Mouse (Mus musculus) liver, embryonic 14.5 days (tissue): ENCODE results near the gene Vav1. TPM values are rescaled to one million over a fixed set of nuclear protein-coding genes. Genes with fewer than 3 reads are reported as not detected.
"Not testable (repeated sequence)": the region's sequence is repeated elsewhere in the genome, so short reads cannot be mapped to it uniquely, and the experiment has no call there.

Experiments used
- ATAC-seq: fragments of 200-750 bp; cut with Nextera tagmentation; 2 replicates; pipeline ENCODE4 v1.8.0; 2017; ENCODE audit warnings: moderate number of reproducible peaks, mild to moderate bottlenecking, moderate library complexity; ENCODE audit not compliant: insufficient read depth
- DNase-seq, 3 experiments: peaks; one replicate each; pipeline ENCODE4 v3.0.0-alpha.2; 2012 to 2013; ENCODE audit warnings: low read depth in 3 of 3, low spot score in 3 of 3
- H3K27ac ChIP-seq: fragments of 300-500 bp; sonication (generic); 2 replicates; pipeline ENCODE4 v1.5.1; 2014; ENCODE audit warnings: moderate library complexity, mild to moderate bottlenecking, control low read depth, inconsistent platforms
- H3K27me3 ChIP-seq: fragments of 300-500 bp; sonication (generic); 2 replicates; pipeline ENCODE4 v1.6.1; 2014; ENCODE audit warnings: mild to moderate bottlenecking, low read length, moderate library complexity; ENCODE audit not compliant: control insufficient read depth, insufficient read depth
- H3K36me3 ChIP-seq: fragments of 300-500 bp; sonication (generic); replicated peaks from 2 replicates; pipeline ENCODE4 v1.6.1; 2014; ENCODE audit warnings: low read depth; ENCODE audit not compliant: control insufficient read depth, insufficient read depth
- H3K4me1 ChIP-seq, 2 experiments: fragments of 200-500 bp in 1 of 2; fragments of 300-500 bp in 1 of 2; sonication (generic) in 1 of 2; replicated peaks; 2 replicates each; pipeline ENCODE4 v1.6.1; 2012 to 2014; ENCODE audit warnings: antibody characterized with exemption in 1 of 2, inconsistent platforms in 1 of 2, low read length in 1 of 2; ENCODE audit not compliant: control insufficient read depth in 2 of 2, insufficient read depth in 2 of 2
- H3K4me2 ChIP-seq: fragments of 300-500 bp; sonication (generic); 2 replicates; pipeline ENCODE4 v1.6.1; 2014; ENCODE audit warnings: low read depth, mild to moderate bottlenecking, control low read depth, moderate library complexity
- H3K4me3 ChIP-seq, 2 experiments: fragments of 200-500 bp in 1 of 2; fragments of 300-500 bp in 1 of 2; sonication (generic) in 1 of 2; 2 replicates each; pipeline ENCODE4 v1.5.1; 2012 to 2014; ENCODE audit warnings: low read depth in 2 of 2, low read length in 2 of 2, mild to moderate bottlenecking in 2 of 2, control low read depth in 1 of 2, inconsistent platforms in 1 of 2, moderate library complexity in 1 of 2; ENCODE audit not compliant: insufficient read depth in 1 of 2
- H3K9ac ChIP-seq: fragments of 300-500 bp; sonication (generic); replicated peaks from 2 replicates; pipeline ENCODE4 v1.6.1; 2014; ENCODE audit warnings: mild to moderate bottlenecking, control low read depth, moderate library complexity
- H3K9me3 ChIP-seq: fragments of 300-500 bp; sonication (generic); 2 replicates; pipeline ENCODE4 v1.6.1; 2016; ENCODE audit warnings: low read length, mixed read lengths; ENCODE audit not compliant: control insufficient read depth
- CTCF ChIP-seq: IDR thresholded peaks from 2 replicates; pipeline ENCODE4 v1.5.1; 2016; ENCODE audit warnings: antibody characterized with exemption, low read depth, control low read depth
- EP300 ChIP-seq: IDR thresholded peaks from 2 replicates; pipeline ENCODE4 v1.6.1; 2016; ENCODE audit warnings: antibody characterized with exemption, low read depth
- WGBS: fragments of 180-500 bp; shearing (Covaris S2); extraction: QIAGEN DNeasy Blood & Tissue Kit; methylation state at CpG from one replicate; pipeline ENCODE4 v1.1.7; 2014; ENCODE audit not compliant: insufficient replicate concordance; 5-methylcytosine and 5-hydroxymethylcytosine counted together
- polyA plus RNA-seq, 2 experiments: library from polyadenylated mRNA; depleted of rRNA in 1 of 2; stranded (reverse) in 1 of 2; unstranded in 1 of 2; fragments of >200 nt; fragmentation: Nextera tagmentation in 1 of 2; extraction: Ambion mirVana in 1 of 2; gene quantifications; 2 replicates each; pipeline versions ENCODE4 v1.2.1 to v1.2.3; 2012 to 2014

The Vav1 gene
- polyA plus RNA-seq, 2 experiments, result 6.9 to 11.0 TPM

DNA sequence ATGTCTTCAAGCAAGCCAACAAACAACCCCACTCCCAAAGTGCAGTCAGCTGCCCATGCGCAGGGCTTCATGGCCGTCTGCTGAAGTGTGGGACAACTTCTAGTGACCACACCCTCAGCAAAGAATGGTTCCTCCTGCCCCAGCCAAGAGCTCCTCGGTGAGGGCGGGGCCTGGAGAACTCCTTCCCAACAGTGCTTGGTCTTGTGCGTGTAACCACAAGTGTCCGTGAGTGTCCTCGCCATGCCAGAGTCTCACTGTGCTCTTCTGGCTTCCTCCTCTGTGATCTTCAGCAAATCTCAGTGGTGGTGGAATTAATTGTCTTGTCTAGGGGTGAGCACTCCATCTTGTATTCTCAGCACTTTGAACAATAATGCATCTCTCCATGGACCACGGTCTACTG, 52.1 kb downstream of the Vav1 start:
- Histone ChIP-seq H3K36me3 (no peaks in the 10 kb centered on the region), H3K4me1 (no peaks in the 10 kb centered on the region; a peak in 1 of 4 replicates), H3K4me3 (no peak overlapping the region), H3K9ac (no peak overlapping the region), H3K4me2 (no peak overlapping the region), H3K27me3 (no peaks in the 10 kb centered on the region), H3K9me3 (no peaks in the 10 kb centered on the region), H3K27ac (no peak overlapping the region)
- ATAC-seq (no peak), DNase-seq (no peak)
- TF ChIP-seq EP300, result no peak
- TF ChIP-seq CTCF, result no peak
- WGBS, result 42% methylated on average over 8 of the region's 8 CpGs

DNA sequence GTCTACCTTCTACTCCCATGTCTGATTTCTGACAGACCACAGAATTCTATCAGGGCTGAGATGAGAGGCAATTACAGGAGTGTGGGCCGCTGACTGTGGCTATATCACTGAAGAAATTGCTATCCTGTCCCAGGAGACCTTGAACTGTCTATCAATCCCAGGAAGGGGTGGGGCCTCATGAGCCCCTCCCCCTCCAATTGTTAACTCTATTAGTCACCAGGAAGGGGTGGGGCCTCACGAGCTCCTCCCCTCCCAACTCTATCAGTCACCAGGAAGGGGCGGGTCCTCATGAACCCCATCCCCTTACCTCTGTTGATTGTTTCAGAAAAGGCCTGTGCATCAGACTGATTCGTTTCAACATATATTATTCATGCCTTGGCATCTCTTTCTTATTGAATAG, 53.3 kb downstream of the Vav1 start:
- H3K4me3 ChIP-seq, result no peak overlapping the region
- no peak overlapping the region for H3K27ac ChIP-seq
- H3K9me3 ChIP-seq, result no peaks in the 10 kb centered on the region
- H3K27me3 ChIP-seq, result no peaks in the 10 kb centered on the region
- 57% methylated on average over 4 of the region's 4 CpGs for whole genome bisulfite sequencing
- no peak overlapping the region for H3K4me2 ChIP-seq
- H3K36me3 ChIP-seq, result no peaks in the 10 kb centered on the region
- DNase-seq (no peak), ATAC-seq (no peak)
- no peak overlapping the region for H3K9ac ChIP-seq
- no peaks in the 10 kb centered on the region; a peak in 1 of 4 replicates for H3K4me1 ChIP-seq
- TF ChIP-seq EP300, result no peak
- TF ChIP-seq CTCF, result no peak

- DNase-seq, result no peak
- 60% methylated on average over 9 of the region's 9 CpGs for WGBS
- H3K4me2 ChIP-seq, result no peak overlapping the region
These were observed 55.3 kb downstream of the Vav1 start for GRCm38 (mm10) chr17:57334001-57334760.

GRCm38 (mm10) chr17:57334761-57335150, 55.9 kb downstream of the Vav1 start:
- DNase-seq, result peak; percentile 42 to 56 (median 54)
- Histone ChIP-seq H3K27ac (no peak overlapping the region), H3K36me3 (no peaks in the 10 kb centered on the region), H3K27me3 (no peaks in the 10 kb centered on the region), H3K9ac (no peak overlapping the region), H3K4me2 (0 out of 2 replicates have a peak overlapping the region, but pooled peaks have one; percentile 32), H3K4me1 (no peaks in the 10 kb centered on the region; a peak in 1 of 4 replicates), H3K9me3 (no peaks in the 10 kb centered on the region), H3K4me3 (no peak overlapping the region)
- ATAC-seq, result 0 out of 2 replicates have a peak, but pooled peaks have one; percentile 34
- 5% methylated on average over 16 of the region's 16 CpGs for WGBS
- peak; percentile 97 for TF ChIP-seq CTCF
- TF ChIP-seq EP300, result no peak

More at GRCm38 (mm10) chr17:57334001-57334760, 55.3 kb downstream of the Vav1 start:
- H3K4me1 ChIP-seq, result no peaks in the 10 kb centered on the region; a peak in 1 of 4 replicates
- H3K27me3 ChIP-seq, result no peaks in the 10 kb centered on the region
- no peak for ATAC-seq
- no peak overlapping the region for H3K9ac ChIP-seq
- H3K36me3 ChIP-seq, result no peaks in the 10 kb centered on the region
- no peak overlapping the region for H3K27ac ChIP-seq
- H3K4me3 ChIP-seq, result no peak overlapping the region
- H3K9me3 ChIP-seq, result no peaks in the 10 kb centered on the region
- no peak for TF ChIP-seq CTCF
- TF ChIP-seq EP300, result no peak

DNA sequence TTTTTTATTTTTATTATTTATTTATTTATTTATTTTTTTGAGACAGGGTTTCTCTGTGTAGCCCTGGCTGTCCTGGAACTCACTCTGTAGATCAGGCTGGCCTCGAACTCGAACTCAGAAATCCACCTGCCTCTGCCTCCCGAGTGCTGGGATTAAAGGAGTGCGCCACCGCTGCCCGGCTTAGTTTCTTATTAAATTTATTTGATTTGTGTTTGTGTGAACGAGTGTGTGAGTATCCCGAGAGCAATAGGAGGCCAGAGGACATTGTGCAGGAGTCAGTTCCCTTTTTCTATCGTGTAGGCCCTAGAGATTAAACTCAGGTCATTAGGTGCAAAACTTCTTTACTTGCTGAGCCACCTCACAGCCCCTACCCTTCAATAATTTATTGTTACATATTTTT, 56.3 kb downstream of the Vav1 start:
- ATAC-seq, H3K27ac ChIP-seq, H3K4me1 ChIP-seq, H3K9me3 ChIP-seq, H3K27me3 ChIP-seq, H3K9ac ChIP-seq, DNase-seq, H3K36me3 ChIP-seq, H3K4me3 ChIP-seq: not testable (repeated sequence)
- H3K4me2 ChIP-seq, result 0 out of 2 replicates have a peak overlapping the region, but pooled peaks have one; percentile 32
- WGBS, result 47% methylated on average over 9 of the region's 9 CpGs
